Mouse (Mus musculus) CD4-positive, CD25-positive, alpha-beta regulatory T cell, adult 4 months (primary cell): ENCODE results near the gene Aifm3. TPM values are rescaled to one million over a fixed set of nuclear protein-coding genes. Genes with fewer than 3 reads are reported as not detected.
"Not testable (repeated sequence)": the region's sequence is repeated elsewhere in the genome, so short reads cannot be mapped to it uniquely, and the experiment has no call there.

Experiments
- ATAC-seq: one replicate; pipeline ENCODE4 v1.8.0; 2017
- polyA plus RNA-seq, 2 experiments: library from polyadenylated mRNA; unstranded; fragments of 100-300 nt; shearing (Covaris generic); gene quantifications; one replicate each; pipeline ENCODE4 v1.2.1; 2017

Aifm3 gene
- polyA plus RNA-seq, 2 experiments from 2014 or later: 0.27 TPM; not detected in 1

DNA sequence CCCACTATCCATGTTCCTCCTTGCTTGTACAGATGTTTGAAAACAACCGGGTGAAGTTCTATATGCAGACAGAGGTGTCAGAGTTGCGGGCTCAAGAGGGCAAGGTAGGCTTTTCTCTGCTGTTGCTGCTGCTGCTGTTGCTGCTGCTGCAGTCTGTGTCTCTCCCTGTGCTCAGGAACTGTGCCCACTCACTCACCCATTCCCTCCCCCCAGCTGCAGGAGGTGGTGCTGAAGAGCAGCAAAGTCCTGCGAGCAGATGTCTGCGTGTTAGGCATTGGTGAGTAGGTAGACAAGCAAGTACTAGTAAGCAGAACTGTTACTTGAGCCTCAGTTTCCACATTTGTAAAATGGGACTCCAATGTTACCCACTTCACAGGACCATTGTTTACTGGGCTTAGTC, 13.3 kb downstream of the Aifm3 start:
- no peak for ATAC-seq

DNA sequence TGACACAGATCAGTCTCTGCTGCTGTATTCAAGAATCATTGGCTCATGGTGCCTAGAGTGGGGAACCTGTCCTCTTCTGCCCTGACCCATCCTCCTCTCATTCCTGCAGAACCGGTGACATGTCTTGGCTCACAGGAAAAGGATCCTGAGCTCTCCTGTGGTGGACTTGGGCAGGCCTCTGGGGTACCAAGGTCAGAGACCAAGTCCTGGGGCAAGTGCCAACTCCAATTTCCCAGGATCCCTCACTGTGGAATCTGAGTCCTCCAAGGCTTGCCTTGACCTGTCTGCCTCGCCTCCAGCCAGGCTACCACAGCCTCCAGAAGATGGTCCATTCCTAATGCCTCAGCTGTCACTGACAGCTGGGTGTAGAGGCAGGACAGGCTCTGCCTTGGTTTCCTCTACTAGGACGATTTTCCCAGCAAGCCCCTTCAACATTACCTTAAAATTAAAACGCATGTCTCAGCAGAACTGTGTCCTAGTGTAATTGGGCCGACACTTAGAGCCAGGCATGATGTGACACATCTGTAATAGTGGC, 17.7 kb downstream of the Aifm3 start:
- no peak for ATAC-seq

DNA sequence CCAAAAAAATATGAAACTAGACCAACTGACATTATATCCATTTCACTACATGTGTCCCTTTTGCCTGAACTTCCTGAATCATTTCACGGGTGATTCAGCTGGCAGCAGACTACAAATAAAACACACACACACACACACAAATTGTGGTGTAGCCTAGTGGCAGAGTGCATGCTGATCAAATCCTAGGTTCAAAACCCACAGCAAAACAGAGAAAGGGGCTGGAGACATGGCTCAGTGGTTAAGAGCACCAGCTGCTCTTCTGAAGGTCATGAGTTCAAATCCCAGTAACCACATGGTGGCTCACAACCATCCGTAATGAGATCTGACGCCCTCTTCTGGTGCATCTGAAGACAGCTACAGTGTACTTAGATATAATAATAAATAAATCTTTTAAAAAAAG, 18.6 kb downstream of the Aifm3 start:
- not testable (repeated sequence) for ATAC-seq

DNA sequence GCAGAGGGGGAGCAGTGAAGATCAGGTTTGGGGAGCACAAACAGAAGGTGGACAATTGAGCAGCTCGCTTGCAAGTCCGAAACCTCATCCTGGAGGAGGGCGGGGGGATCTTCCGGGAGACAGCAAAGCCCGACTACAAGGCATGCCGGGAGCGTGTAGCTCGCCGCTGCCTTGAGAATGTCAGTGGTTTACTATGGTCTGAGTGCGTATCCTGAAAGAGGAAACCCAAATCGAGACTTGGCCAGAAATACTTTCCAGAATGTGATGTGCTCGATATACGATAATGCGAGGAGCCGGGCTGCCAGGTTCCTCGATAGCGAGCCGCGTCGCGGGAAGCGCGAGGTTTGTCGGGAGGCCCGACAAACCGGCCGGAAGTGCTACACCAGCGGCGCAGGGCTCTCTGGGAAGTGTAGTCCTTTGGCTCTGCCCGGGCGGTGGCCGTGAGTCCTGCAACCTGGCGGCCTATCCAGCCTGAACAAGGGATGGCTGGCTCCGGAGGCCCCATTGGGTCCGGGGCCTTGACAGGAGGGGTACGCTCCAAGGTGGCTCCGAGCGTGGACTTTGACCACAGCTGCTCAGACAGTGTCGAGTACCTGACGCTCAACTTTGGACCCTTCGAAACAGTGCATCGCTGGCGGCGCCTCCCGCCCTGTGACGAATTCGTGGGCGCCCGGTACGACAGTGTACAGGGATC, 19.3 kb downstream of the Aifm3 start, which contains the start of gene Lztr1:
Gene Lztr1, plus strand, starts transcription at position 143 of the 694 bp plus-strand sequence.
- ATAC-seq: peak; percentile 99

DNA sequence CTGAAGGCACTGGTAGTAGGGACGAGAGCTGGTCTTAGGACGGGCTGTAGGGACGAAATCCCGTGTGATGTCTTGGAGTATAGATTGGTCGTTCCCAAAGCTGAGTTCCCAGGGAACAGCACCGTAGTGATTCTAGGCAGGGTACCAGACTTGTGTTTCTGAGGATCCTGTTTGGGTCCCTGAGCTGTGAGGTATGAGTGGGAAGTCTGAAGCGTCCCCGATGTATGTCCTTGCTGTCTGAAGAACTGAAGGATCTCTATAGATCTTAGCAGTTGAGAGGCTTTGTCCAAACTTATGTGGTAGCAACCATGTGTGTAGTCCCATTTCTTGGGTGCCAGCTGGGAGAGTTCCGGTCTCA, 19.8 kb downstream of the Aifm3 start:
- ATAC-seq: peak; percentile 4

DNA sequence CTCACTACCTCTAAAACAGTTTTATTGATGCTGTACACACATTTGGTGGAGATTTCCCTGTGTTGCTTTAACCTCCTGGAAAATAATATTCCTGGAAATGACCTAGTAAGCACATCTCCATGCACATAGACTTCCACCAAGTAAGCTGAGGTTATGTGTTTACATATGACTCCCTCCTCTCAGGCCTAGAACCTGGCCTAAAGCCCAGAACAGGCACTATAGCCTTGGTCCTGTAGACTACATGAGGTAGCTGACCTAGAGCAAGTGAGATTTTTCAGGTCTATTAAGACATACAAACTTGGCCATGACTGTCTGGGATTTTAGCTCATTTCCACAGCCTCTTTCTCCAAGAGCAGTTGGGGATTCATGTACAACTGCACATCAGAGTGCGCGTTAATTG, 20.7 kb downstream of the Aifm3 start:
- no peak for ATAC-seq

DNA sequence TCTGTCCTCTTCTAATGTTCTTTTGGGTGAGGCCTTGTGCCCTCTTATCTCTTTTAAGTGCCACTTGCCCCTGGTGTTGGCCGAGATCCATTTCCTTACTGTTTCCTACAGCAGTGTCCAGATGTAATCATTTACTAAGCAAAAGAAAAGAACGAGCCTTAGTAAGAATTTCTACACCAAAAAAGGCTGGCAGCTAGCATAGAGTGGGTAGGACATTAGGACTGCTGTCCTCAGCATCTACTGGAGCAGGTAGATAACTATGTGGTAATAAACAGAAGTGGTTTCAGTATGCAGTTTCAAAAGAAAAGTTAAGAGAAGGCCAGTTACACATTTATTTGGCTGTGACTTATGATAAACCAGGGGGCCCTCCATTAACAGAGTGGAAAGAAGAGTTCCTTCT, 21.3 kb downstream of the Aifm3 start:
- no peak for ATAC-seq

DNA sequence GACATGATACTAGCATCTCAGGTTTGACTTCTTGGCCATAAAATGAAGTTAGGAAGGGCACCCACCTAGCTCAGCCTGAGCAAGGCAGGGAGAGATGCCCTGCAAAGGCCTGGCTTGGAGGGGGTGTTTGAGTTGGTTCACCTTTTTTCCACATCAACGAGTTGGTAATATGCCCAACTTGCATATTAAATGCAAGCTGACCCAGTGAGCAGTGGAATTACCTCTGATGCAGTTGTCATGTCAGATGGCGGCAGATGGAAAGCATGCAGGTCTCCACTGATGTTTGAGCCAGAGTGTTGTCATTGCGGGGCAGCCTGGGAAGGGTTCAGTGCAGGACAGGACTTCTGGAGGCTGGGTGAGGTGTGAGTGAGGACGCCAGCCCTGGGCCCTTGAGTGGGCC, 22.0 kb downstream of the Aifm3 start:
- no peak for ATAC-seq

DNA sequence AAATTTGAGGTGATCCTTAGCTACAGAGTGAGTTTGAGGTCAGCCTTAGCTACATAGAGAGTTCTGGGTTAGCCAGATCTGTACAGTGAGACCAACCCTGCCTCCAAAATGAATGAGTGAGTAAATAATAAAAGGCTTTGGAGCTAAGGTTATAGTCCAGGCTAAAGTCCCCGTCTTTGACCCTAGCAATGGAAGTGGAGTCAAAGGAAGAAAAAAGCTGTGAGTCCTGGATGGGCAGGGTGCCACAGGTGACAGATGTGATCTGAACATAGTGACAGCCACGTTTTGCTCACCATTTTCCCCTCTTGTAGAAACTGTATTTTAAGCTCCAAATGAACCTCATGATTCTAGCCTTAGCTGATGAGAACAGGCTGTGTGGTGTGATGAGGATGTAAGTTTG, 29.5 kb downstream of the Aifm3 start:
- no peak for ATAC-seq

DNA sequence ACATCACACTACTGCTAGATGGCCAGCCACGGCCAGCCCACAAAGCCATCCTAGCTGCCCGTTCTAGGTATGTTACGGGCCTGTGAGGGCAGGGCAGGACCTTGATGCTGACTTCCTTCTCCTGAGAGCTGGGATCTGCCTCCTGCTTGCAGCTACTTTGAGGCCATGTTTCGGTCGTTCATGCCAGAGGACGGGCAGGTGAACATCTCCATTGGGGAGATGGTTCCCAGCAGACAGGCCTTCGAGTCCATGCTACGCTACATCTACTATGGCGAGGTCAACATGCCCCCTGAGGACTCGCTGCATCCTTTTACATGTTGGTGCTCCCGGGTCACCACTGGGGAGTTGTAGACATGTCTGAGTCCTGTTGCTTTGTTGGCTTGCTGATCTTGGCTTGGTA, 34.7 kb downstream of the Aifm3 start:
- ATAC-seq: no peak

DNA sequence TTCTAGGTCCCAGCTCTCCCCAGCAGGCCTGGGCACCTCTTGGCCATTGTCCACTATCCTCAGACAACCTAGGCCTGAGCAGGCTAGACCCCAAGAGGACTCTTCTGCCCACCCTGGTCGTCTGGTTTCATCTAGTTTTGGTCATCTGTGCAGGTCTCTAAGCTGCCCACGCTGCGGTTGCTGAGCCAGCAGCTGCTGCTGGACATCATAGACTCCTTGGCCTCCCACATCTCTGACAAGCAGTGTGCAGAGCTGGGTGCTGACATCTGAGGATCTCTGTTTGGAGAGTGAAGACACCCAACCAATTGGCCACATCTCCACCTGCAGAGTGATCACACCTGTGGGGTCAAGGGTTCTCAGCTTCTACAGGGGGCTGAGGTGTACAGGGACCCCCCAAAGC, 36.1 kb downstream of the Aifm3 start:
- no peak for ATAC-seq

DNA sequence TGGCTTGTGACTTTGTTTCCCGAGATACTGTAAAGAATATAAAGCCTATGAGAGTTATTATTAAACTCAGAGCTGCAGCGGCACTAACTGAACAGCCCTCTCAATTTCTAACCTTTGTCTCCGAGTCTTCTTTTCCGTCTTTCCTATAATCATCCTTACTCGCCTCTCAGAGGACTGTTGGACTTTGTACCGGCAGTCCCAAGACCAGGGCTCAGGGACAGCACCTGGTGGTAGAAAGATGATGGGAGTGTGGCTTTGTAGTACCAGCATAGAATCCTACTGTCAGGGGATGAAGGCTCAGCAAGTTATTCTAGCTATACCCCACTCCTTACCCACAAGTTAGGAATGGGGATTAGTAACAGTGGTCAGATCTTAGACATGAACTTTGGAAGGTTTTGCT, 36.8 kb downstream of the Aifm3 start:
- no peak for ATAC-seq

DNA sequence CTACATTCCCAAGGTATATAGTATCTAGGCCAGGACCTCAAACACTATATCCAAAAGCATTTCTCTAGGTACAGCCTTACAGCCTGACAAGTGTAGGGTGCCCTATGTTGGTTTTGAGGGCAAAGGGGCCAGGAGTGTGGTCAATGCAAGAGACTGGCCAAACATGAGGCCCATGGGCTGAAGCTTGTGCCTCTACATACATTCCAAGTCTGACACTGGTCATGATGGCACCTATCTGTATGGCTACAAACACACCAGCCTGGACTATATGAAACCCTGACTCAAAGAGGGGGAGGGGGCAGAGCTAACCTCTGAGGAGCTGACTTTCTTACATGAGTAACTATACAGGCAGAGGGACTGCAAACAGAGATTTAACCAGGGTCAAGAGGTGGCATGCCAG, 38.2 kb downstream of the Aifm3 start:
- no peak for ATAC-seq

DNA sequence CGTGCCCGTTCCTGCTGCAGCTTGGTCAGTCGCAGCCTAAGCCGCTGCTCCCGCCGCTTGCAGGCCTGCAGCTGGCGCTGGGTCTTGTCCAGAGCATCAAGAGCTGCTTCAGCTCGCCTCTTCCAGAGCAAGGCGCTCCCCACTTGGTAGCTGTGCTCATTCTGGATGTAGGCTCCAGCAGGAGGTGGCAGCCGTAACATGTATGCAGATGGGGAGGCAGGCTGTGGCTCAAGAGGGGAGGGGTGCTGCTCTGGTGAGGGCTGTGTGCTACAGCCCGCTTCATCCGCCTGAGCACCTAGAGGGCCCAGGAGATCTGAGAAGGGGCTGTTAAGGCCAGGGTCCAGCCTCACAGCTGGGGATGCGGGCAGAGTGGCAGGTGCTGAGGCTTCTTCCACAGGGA, 38.9 kb downstream of the Aifm3 start:
- no peak for ATAC-seq

DNA sequence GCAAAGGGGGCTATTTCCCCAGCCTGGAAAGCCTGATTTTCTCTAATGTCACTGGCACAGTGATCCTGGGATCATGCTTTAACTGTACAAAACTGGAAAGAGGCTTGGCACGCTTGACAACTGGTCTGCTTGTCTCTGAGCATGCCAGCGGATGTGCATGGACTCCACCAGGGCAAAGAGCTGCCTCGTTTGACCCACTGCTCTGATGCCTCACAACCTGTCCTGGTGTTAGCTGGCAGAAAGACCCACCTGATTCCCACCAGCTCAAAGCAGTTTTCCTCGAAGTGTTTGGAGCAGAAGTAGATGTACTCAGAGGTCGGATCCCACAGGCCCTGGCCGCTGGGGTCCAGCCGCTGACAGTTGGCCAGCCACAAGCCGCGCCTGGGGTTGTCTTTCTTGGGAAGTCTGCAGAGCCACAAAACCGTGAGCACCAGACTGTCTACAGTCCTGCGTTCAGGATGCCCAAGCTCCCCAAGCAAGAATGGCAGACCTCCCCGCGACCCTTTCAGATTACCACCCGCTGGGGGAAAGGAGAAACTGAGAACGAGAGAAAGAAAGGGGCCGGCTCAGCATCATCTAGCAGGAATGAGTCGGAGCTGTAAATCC, 40.7 kb downstream of the Aifm3 start:
- no peak for ATAC-seq

DNA sequence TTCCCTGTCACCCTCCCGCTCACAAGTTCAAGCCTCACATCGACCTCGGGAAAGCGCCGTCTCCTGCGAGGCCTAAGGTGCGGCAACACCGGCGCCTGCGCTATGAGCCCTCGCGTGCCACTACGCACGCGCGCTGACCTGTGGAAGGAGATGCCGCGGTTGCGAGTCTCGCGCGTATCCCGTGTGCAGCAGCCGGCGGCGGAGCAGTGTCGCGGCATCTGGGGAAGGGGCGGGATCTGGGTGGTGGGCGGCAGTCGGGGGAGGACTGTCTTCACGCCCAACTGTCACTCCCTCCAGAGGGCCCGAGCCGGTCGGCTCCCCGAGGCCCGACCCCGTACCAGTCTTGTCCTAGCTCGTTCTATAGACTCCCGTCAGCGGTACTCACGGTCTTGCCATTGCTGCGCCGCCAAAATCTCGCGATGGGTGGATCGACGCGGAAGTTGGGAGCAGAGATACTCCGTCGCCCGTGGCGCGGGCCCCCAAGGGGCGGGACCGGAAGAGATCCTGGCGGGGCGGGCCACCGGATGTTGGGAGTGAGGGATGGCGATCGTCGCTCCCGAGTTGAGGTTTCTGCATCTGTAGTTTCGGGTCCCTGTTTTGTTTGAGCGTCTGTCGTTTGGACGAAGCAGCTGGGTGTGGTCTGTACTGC, 41.4 kb downstream of the Aifm3 start, which contains the start of gene Thap7:
Gene Thap7, minus strand, starts transcription at position 497 of the 649 bp plus-strand sequence.
- peak; percentile 94 for ATAC-seq

DNA sequence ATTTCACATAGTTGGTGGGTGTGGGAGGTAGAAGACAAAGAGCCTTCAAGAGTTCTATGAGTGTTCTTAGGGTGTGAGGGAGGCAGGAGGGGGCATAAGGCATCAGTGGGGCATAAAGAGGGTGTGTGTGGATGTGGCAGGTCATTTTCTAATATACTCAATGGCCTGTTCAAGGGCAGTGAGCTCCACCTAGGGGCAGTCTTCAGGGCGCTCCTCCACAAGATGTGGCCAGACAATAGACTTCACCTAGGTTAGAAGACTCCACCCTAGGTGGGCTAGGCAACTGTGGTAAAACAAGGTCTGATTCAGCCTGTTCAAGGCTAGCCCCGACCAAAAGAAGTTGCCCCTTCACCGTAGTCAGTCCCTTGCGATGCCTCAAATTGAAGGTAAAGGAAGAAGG, 42.9 kb downstream of the Aifm3 start:
- ATAC-seq: no peak

DNA sequence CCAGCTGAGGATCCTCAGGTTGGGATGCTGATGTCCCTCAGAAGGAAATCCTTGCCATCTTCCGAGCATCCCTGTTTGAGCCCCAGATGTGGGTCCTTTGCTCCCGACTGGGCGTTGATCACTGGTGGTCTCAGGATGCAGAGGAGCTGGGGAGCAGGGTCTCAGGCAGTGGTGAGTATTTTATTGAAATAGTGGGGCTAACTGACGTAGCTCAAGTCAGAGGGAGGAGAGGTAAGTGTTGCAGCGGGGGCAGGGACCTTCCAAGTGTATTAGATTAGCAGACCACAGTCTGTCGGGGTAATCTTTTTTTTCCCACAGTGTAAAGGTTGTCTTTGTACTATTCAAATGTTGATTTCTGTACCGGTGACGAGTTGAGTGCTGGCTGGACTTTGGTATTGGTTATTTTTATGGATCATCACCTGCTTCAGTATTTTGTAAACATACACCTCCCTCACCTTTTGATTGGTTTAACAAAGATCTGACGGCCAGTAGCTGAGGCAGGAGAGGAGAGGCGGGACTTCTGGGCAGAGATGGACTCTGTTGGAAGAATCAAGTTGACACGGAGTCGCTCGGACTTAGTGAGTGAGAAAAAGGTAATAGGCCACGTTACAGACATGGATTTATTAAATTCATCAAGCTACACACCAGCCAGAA, 43.4 kb downstream of the Aifm3 start:
- no peak for ATAC-seq

DNA sequence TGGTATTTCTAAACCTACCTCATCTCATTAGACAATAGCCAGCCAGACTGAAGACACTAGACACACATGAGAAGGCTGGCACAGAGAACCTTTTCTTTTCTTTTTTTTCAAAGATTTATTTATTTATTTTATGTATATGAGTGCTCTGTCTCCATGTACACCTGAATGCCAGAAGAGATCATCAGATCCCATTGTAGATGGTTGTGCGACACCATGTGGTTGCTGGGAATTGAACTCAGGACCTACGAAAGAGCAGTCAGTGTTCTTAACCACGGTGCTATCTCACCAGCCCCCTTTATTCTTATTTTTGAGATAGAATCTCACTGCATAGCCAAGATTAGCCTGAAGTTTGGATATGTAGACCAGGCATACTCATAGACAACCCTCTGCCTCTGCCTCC, 47.2 kb downstream of the Aifm3 start:
- no peak for ATAC-seq

DNA sequence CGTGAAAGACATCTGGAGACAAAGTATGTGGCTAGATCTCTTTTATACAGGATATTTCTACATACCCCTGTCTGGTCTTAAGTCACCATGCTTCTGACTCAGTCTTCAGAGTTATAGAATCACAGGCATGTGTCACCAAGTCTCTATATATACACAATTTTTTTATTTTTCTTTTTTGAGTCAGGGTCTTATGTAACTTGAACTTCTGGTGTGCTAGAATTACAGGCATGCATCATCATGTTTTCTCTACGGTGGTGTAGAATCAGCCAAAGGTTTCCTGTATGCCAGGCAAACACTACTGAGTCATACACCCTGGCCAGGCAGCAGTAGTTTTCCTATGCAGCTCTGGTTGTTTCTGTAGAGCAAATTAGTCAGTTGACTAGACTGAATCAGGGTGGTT, 53.2 kb downstream of the Aifm3 start:
- ATAC-seq: no peak

DNA sequence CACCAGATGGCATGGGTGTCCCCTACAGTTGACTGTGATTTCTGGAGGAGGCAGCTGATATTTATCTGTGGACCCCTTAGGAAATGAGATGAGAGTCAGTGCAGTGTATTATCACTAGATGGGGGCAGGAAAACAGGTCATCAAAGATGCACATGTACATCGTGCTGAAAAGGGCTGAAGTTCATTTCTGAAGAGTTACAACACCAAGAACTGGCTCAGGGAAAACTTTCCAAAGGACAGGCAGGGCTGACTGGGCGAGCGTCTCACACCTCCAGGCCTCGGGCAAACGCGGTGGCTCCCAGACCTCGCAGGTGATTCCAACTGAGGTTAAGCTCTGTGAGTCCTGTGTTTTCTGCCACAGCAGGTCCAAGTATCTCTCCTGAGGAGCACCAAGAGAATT, 63.4 kb downstream of the Aifm3 start:
- ATAC-seq: no peak

DNA sequence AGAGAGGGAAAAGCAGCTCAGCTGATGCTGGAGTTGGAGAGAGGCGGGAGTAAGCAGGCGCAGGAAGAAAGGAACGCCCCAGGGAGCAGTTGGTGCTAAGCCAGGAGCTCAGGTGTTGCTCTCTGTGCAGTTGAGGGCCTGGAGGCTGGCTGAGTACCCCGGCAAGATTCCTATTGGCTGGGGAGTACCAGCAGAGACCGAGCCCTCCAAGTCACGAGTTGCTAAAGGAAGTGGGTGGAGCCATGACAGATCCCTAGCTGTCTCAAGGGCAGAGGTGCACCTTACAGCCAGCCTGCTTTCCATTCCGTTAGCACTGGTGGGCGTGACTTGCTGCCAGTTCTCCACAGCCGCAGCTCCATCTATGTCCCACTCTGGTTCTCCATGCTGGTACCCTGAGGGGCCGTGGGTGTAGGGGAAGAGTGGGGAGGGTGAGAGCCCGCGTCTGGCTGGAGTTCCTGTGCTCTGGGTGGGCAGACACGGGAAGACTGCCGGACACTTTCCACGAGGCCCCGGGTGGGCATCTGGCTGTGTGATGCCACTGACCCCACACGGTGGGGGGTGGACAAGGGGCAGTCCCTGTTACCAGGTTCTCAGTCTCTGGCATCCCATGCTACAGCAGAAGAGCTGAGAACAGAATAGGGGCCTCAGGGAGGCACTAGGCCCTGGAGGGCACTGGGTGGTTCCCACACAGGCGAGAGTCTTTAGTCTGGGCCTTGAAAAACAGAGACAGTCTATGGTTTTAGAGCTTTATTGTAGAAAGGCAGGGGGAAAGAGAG, 64.7 kb downstream of the Aifm3 start:
- peak; percentile 100 for ATAC-seq

DNA sequence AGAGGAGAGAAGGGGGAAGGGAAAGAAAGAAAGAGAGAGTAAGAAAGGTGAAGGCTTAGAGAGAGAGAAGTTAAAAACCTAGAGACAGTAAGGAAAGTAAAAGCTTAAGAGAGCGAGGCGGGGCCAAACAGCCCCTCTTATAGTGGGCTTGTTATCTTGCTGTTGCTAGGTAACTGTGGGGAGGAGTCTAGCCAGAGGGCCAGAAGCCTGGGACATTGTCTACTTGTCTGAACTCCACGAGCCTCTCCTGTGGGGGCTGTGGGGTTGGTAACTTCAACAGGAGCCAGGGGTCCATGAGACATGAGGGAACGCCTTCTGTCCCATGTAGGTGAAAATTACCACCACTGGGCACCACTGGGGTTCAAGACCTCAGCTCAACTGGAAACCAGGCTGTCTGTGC, 65.3 kb downstream of the Aifm3 start:
- not testable (repeated sequence) for ATAC-seq
